Mouse (Mus musculus) stomach, postnatal 0 days (tissue): Measurements from ENCODE around the gene Agtrap. TPM values are rescaled to one million over a fixed set of nuclear protein-coding genes. Genes with fewer than 3 reads are reported as not detected.

Source experiments
- ATAC-seq: fragments of 200-750 bp; cut with Nextera tagmentation; 2 replicates; pipeline ENCODE4 v1.8.0; 2017; ENCODE audit not compliant: low FRiP score, low TSS enrichment
- DNase-seq: peaks from one replicate; pipeline ENCODE4 v3.0.0-alpha.2; 2016; ENCODE audit warnings: low spot score
- H3K27ac ChIP-seq: fragments of 300-500 bp; sonication (generic); replicated peaks from 2 replicates; pipeline ENCODE4 v1.5.1; 2014; ENCODE audit warnings: mild to moderate bottlenecking, control low read depth
- H3K27me3 ChIP-seq: fragments of 300-500 bp; sonication (generic); 2 replicates; pipeline ENCODE4 v1.6.1; 2014; ENCODE audit warnings: low read length; ENCODE audit not compliant: control insufficient read depth, insufficient read depth
- H3K36me3 ChIP-seq: fragments of 300-500 bp; sonication (generic); 2 replicates; pipeline ENCODE4 v1.6.1; 2014; ENCODE audit warnings: low read length, mixed read lengths; ENCODE audit not compliant: control insufficient read depth, insufficient read depth
- H3K4me1 ChIP-seq: fragments of 300-500 bp; sonication (generic); replicated peaks from 2 replicates; pipeline ENCODE4 v1.6.1; 2014; ENCODE audit warnings: antibody characterized with exemption; ENCODE audit not compliant: control insufficient read depth, insufficient read depth
- H3K4me2 ChIP-seq: fragments of 300-500 bp; sonication (generic); replicated peaks from 2 replicates; pipeline ENCODE4 v1.6.1; 2014; ENCODE audit warnings: low read depth, mild to moderate bottlenecking, control low read depth, moderate library complexity
- H3K4me3 ChIP-seq: fragments of 300-500 bp; sonication (generic); 2 replicates; pipeline ENCODE4 v1.5.1; 2014; ENCODE audit warnings: low read depth, low read length, control low read depth
- H3K9ac ChIP-seq: fragments of 300-500 bp; sonication (generic); 2 replicates; pipeline ENCODE4 v1.6.1; 2014; ENCODE audit warnings: mild to moderate bottlenecking, low read length, control low read depth, mixed read lengths
- H3K9me3 ChIP-seq: fragments of 300-500 bp; sonication (generic); 2 replicates; pipeline ENCODE4 v1.6.1; 2016; ENCODE audit warnings: low read length; ENCODE audit not compliant: control insufficient read depth
- CTCF ChIP-seq: IDR thresholded peaks from 2 replicates; pipeline ENCODE4 v1.5.1; 2016; ENCODE audit warnings: antibody characterized with exemption, low read depth, mild to moderate bottlenecking, moderate library complexity
- EP300 ChIP-seq: optimal IDR thresholded peaks from 2 replicates; pipeline ENCODE3; 2016; ENCODE audit warnings: antibody characterized with exemption
- WGBS: fragments of 180-500 bp; shearing (Covaris S2); extraction: QIAGEN DNeasy Blood & Tissue Kit; methylation state at CpG from one replicate; pipeline ENCODE4 v1.1.7; 2014; 5-methylcytosine and 5-hydroxymethylcytosine counted together
- polyA plus RNA-seq: library from polyadenylated mRNA; unstranded; fragments of >200 nt; fragmentation: Nextera tagmentation; extraction: Ambion mirVana; gene quantifications from 2 replicates; pipeline ENCODE4 v1.2.1, GENCODE M21; 2015

The Agtrap gene
- polyA plus RNA-seq, 1 experiment from 2014 or later, result 26.9 TPM

DNA sequence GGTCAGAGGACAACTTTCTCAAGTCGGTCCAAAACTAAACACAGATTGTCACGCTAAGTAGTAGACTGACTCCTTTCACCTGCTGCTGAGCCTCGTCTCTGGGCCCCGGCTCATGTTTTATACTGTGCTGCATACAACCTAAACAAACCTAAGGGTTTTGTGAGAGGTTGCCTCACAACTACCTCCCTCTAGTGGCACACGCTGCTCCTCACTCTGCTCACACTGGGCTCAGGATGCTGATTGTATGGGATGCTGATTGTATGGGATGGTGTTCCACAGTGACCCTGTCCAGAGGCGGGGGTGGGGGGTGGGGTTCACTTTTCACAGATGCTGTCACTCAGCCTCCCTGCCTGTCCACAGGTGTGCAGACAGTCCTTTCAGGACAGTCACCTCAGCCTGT lies 8.6 kb downstream of the Agtrap start:
- peaks cover 6% of the 10 kb centered on the region for H3K36me3 ChIP-seq
- no peak for DNase-seq
- H3K9me3 ChIP-seq, result no peaks in the 10 kb centered on the region
- no peak overlapping the region for H3K27ac ChIP-seq
- H3K4me3 ChIP-seq, result no peak overlapping the region
- no peak for TF ChIP-seq EP300
- TF ChIP-seq CTCF, result peak; percentile 59
- no peaks in the 10 kb centered on the region for H3K4me1 ChIP-seq
- H3K27me3 ChIP-seq, result no peaks in the 10 kb centered on the region
- no peak for ATAC-seq
- H3K9ac ChIP-seq, result no peak overlapping the region
- no peak overlapping the region for H3K4me2 ChIP-seq
- 43% methylated on average over 6 of the region's 6 CpGs for WGBS

GRCm38 (mm10) chr4:148075881-148076280 lies 11.9 kb downstream of the Agtrap start:
- Histone ChIP-seq H3K36me3 (no peaks in the 10 kb centered on the region; the same call in 1 of the 2 replicates), H3K9ac (no peak overlapping the region), H3K9me3 (no peaks in the 10 kb centered on the region), H3K4me1 (no peaks in the 10 kb centered on the region), H3K4me3 (no peak overlapping the region), H3K27ac (no peak overlapping the region), H3K4me2 (no peak overlapping the region), H3K27me3 (no peaks in the 10 kb centered on the region)
- WGBS, result 92% methylated on average over 6 of the region's 6 CpGs
- ATAC-seq, result no peak
- TF ChIP-seq CTCF (no peak), EP300 (no peak)
- DNase-seq, result no peak

DNA sequence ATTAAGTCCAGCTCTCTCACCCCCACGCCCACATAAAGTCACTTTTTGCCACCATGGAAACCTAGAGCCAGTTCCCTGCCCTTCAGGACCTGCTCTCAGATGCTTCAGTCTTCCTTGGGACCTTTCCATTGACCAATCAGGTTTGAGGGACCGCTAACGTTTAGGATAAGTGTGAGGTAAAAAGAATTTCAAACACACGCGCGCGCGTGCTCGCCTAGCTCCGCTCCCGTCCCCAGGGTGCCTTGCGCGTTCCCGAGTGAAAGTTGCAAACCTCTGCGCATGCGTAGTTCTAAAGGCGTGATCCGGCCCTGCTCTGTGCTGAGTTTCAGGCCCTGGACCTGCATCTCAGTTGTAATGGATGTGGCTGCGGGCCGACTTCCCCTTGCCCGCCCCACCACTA lies 12.6 kb downstream of the Agtrap start:
- 28% methylated on average over 21 of the region's 21 CpGs for WGBS
- ATAC-seq (peak; percentile 33; the same call in 1 of the 2 replicates), DNase-seq (peak; percentile 68)
- no peak overlapping the region for H3K27ac ChIP-seq
- no peaks in the 10 kb centered on the region for H3K4me1 ChIP-seq
- no peaks in the 10 kb centered on the region for H3K36me3 ChIP-seq
- H3K27me3 ChIP-seq, result no peaks in the 10 kb centered on the region
- H3K9ac ChIP-seq, result peak overlapping the region; percentile 35; the same call in 1 of the 2 replicates
- no peak for TF ChIP-seq EP300
- no peak for TF ChIP-seq CTCF
- H3K4me2 ChIP-seq, result peak overlapping the region; percentile 53
- peak overlapping the region; percentile 29 for H3K4me3 ChIP-seq
- no peaks in the 10 kb centered on the region for H3K9me3 ChIP-seq

GRCm38 (mm10) chr4:148074521-148075189 lies 13.2 kb downstream of the Agtrap start:
- 37% methylated on average over 17 of the region's 17 CpGs for WGBS
- Histone ChIP-seq H3K27ac (no peak overlapping the region), H3K4me1 (no peaks in the 10 kb centered on the region)

DNA sequence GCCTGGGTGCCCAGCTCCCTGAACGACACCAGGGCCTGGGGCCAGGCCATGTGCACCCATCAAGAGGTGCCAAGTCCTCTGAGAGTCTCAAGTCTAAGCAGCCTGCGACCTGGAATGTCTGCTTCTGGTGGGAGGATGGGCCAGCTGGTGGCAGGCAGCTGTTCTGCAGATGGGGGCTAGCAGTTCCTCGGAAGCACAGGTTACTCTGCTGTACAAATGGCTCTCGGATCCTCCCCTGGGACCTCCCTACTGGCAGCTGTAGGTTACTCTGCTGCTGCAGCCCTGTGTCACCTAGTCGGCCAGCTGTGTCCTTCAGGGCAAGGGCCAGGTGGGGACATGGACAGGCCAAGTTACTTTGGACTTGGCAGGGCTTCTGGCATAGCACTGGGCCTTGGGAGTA lies 16.3 kb downstream of the Agtrap start:
- TF ChIP-seq EP300 (no peak), CTCF (no peak)
- Histone ChIP-seq H3K4me2 (no peak overlapping the region), H3K9ac (no peak overlapping the region), H3K9me3 (no peaks in the 10 kb centered on the region), H3K36me3 (no peaks in the 10 kb centered on the region), H3K27ac (no peak overlapping the region), H3K4me1 (no peaks in the 10 kb centered on the region), H3K27me3 (no peaks in the 10 kb centered on the region), H3K4me3 (no peak overlapping the region)
- peak; percentile 22; the same call in 1 of the 2 replicates for ATAC-seq
- WGBS, result 60% methylated on average over 5 of the region's 5 CpGs
- DNase-seq, result no peak

More at GRCm38 (mm10) chr4:148074521-148075189, 13.2 kb downstream of the Agtrap start:
- H3K4me3 ChIP-seq, result peak overlapping the region; percentile 29
- H3K9me3 ChIP-seq, result no peaks in the 10 kb centered on the region
- TF ChIP-seq EP300 (no peak), CTCF (peak; percentile 66)
- H3K27me3 ChIP-seq, result no peaks in the 10 kb centered on the region
- H3K36me3 ChIP-seq, result no peaks in the 10 kb centered on the region
- DNase-seq, result peak; percentile 46
- H3K9ac ChIP-seq, result peak overlapping the region; percentile 35; the same call in 1 of the 2 replicates
- H3K4me2 ChIP-seq, result peak overlapping the region; percentile 53
- peak; percentile 48 for ATAC-seq

DNA sequence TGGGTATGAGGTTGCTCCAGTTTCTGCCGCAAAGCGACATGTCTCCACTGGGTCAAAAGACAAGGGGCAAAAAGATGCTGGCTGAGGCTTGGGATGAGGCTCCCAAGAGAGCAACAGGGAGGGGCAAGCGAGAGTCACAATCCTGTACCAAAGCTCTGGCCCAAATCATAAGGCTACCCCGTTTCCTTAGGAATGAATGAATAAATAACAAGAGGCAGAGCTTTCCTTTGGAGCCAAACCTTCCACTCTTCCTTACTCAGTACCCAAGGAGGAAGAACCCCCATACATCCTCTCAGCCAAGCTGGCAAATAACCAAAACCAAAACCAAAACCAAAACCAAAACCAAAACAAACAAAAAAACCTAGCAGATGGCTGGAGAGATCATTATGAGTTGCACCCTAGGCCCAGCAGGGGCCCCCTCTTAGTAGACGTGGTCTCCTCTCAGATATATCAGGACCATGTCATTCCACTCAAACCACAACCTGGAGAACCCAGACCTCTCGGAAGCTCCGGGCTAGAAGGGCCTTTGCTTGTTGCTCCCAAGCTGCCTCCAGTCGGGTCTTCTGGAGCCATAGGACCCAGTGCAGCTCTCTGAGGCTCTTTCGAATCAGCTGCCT lies 18.1 kb downstream of the Agtrap start:
- WGBS, result 83% methylated on average over 9 of the region's 9 CpGs
- no peak for TF ChIP-seq EP300
- no peak for TF ChIP-seq CTCF
- no peak for ATAC-seq

More for the DNA sequence above, 18.1 kb downstream of the Agtrap start:
- no peak overlapping the region for H3K4me2 ChIP-seq
- no peak overlapping the region for H3K9ac ChIP-seq
- H3K27ac ChIP-seq, result no peak overlapping the region
- H3K9me3 ChIP-seq, result no peaks in the 10 kb centered on the region
- no peaks in the 10 kb centered on the region for H3K27me3 ChIP-seq
- DNase-seq, result no peak
- H3K4me1 ChIP-seq, result no peaks in the 10 kb centered on the region
- no peaks in the 10 kb centered on the region for H3K36me3 ChIP-seq
- H3K4me3 ChIP-seq, result no peak overlapping the region
